Mouse (Mus musculus) liver, embryonic 16.5 days (tissue): ENCODE measurements around the gene Map3k15. TPM values are rescaled to one million over a fixed set of nuclear protein-coding genes. Genes with fewer than 3 reads are reported as not detected.

ENCODE experiments used
- ATAC-seq: fragments of 200-750 bp; cut with Nextera tagmentation; 2 replicates; pipeline ENCODE4 v1.8.0; 2017; ENCODE audit warnings: low read depth, mild to moderate bottlenecking, moderate number of reproducible peaks, moderate library complexity
- H3K27ac ChIP-seq: fragments of 300-500 bp; sonication (generic); 2 replicates; pipeline ENCODE4 v1.5.1; 2014; ENCODE audit warnings: mild to moderate bottlenecking, low read length
- H3K27me3 ChIP-seq: fragments of 300-500 bp; sonication (generic); 2 replicates; pipeline ENCODE4 v1.6.1; 2014; ENCODE audit warnings: low read depth, low read length, mixed read lengths; ENCODE audit not compliant: control insufficient read depth, insufficient read depth
- H3K36me3 ChIP-seq: fragments of 300-500 bp; sonication (generic); 2 replicates; pipeline ENCODE4 v1.6.1; 2014; ENCODE audit warnings: mild to moderate bottlenecking; ENCODE audit not compliant: control insufficient read depth, insufficient read depth
- H3K4me1 ChIP-seq: fragments of 300-500 bp; sonication (generic); 2 replicates; pipeline ENCODE4 v1.6.1; 2014; ENCODE audit warnings: low read depth, low read length, mixed read lengths; ENCODE audit not compliant: control insufficient read depth
- H3K4me2 ChIP-seq: fragments of 300-500 bp; sonication (generic); 2 replicates; pipeline ENCODE4 v1.6.1; 2014; ENCODE audit warnings: low read depth, low read length, mixed read lengths
- H3K4me3 ChIP-seq: fragments of 300-500 bp; sonication (generic); 2 replicates; pipeline ENCODE4 v1.5.1; 2014; ENCODE audit warnings: low read depth, mild to moderate bottlenecking, low read length
- H3K9ac ChIP-seq: fragments of 300-500 bp; sonication (generic); 2 replicates; pipeline ENCODE4 v1.6.1; 2014; ENCODE audit warnings: low read depth, low read length
- H3K9me3 ChIP-seq: fragments of 300-500 bp; sonication (generic); replicated peaks from 2 replicates; pipeline ENCODE4 v1.6.1; 2016; ENCODE audit warnings: low read length; ENCODE audit not compliant: control insufficient read depth
- WGBS: fragments of 180-500 bp; shearing (Covaris S2); extraction: QIAGEN DNeasy Blood & Tissue Kit; methylation state at CpG from one replicate; pipeline ENCODE4 v1.1.7; 2014; ENCODE audit not compliant: insufficient replicate concordance; 5-methylcytosine and 5-hydroxymethylcytosine counted together
- polyA plus RNA-seq: library from polyadenylated mRNA; unstranded; fragments of >200 nt; fragmentation: Nextera tagmentation; extraction: Ambion mirVana; gene quantifications from 2 replicates; pipeline ENCODE4 v1.2.1, GENCODE M21; 2015

Gene Map3k15
- polyA plus RNA-seq, 1 experiment from 2014 or later = 0.09 TPM

GRCm38 (mm10) chrX:160107817-160108216 is 119.6 kb downstream of the Map3k15 start:
- H3K36me3 ChIP-seq = no peaks in the 10 kb centered on the region
- no peak overlapping the region for H3K4me3 ChIP-seq
- H3K9ac ChIP-seq = no peak overlapping the region
- H3K4me1 ChIP-seq = no peaks in the 10 kb centered on the region
- H3K9me3 ChIP-seq = no peaks in the 10 kb centered on the region
- H3K27me3 ChIP-seq = no peaks in the 10 kb centered on the region
- H3K4me2 ChIP-seq = no peak overlapping the region
- H3K27ac ChIP-seq = no peak overlapping the region
- no peak for ATAC-seq
- WGBS = 42% methylated on average over 4 of the region's 4 CpGs

DNA sequence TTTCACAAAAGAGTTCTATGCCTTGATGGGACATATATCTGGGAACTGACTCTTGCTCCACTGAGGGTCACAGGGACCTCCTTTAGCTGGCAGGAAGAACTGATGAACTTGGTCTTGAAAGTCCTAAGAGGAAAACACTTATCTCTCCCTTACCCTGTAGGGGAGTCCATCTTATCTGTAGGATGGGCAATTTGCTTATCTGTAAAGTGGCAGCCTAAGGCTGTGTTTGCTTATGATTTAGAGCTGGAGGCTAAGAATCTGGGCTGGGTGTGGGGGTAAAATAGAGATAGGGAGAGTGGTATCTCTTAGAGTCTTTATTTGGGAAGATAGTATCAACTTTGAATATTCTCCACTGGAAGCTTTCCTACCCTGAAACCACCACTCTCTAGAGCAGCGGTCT is 125.5 kb downstream of the Map3k15 start:
- no peaks in the 10 kb centered on the region for H3K36me3 ChIP-seq
- ATAC-seq = no peak
- no peaks in the 10 kb centered on the region for H3K9me3 ChIP-seq
- no peak overlapping the region for H3K4me2 ChIP-seq
- H3K4me1 ChIP-seq = no peaks in the 10 kb centered on the region
- H3K27ac ChIP-seq = no peak overlapping the region
- no peaks in the 10 kb centered on the region; the same call in 1 of the 2 replicates for H3K27me3 ChIP-seq
- no peak overlapping the region for H3K4me3 ChIP-seq
- no peak overlapping the region for H3K9ac ChIP-seq
- 33% methylated on average over 1 of the region's 1 CpGs for WGBS

DNA sequence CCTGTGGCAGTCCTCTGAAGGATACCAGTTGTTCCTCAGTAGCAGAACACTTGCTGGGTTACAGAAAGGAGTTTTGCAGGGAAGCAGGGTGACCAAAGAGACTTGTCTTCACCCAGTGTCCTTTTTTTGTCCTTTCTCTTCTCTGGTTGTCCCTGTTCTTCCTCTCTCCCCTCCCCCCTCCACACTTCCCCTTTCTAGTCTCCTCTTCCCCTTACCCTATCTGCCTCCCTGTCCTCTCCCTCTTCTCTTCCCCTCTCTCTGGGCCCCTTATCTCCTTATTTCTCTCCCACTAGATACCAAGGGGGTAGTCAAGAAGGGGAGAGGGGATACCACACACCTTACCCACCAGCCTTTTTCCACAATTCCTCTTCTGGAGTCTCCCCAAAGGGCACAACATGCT is 127.8 kb downstream of the Map3k15 start:
- ATAC-seq = peak; percentile 11; the same call in 1 of the 2 replicates

DNA sequence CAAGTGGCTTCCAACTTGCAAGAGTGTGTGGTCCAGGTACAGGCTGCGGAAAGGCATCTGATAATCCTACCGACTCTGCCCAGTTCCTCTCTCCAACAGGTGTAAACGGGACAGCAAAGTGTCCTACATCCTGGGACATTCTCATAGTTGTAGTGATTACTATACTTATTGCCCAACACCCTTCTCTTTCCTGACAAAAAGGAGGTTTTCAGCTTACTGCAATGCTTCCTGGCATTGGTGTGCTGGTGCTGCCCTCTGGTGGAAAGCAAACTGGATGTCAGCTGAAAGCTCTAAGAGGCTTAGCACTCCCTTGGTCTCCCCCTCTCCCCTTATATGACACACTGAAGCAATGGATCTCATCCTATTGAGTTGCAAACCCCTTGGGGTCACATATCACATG is 128.4 kb downstream of the Map3k15 start:
- ATAC-seq = peak; percentile 27; the same call in 1 of the 2 replicates
- Histone ChIP-seq H3K27me3 (no peaks in the 10 kb centered on the region; the same call in 1 of the 2 replicates), H3K9me3 (no peaks in the 10 kb centered on the region), H3K9ac (no peak overlapping the region), H3K36me3 (no peaks in the 10 kb centered on the region), H3K4me1 (no peaks in the 10 kb centered on the region), H3K27ac (no peak overlapping the region), H3K4me3 (no peak overlapping the region), H3K4me2 (no peak overlapping the region)
- WGBS = 50% methylated on average over 3 of the region's 3 CpGs

More for the DNA sequence above, 127.8 kb downstream of the Map3k15 start:
- Histone ChIP-seq H3K4me1 (no peaks in the 10 kb centered on the region), H3K27ac (no peak overlapping the region), H3K4me3 (no peak overlapping the region), H3K36me3 (no peaks in the 10 kb centered on the region), H3K27me3 (no peaks in the 10 kb centered on the region; the same call in 1 of the 2 replicates), H3K4me2 (no peak overlapping the region), H3K9me3 (no peaks in the 10 kb centered on the region), H3K9ac (no peak overlapping the region)

DNA sequence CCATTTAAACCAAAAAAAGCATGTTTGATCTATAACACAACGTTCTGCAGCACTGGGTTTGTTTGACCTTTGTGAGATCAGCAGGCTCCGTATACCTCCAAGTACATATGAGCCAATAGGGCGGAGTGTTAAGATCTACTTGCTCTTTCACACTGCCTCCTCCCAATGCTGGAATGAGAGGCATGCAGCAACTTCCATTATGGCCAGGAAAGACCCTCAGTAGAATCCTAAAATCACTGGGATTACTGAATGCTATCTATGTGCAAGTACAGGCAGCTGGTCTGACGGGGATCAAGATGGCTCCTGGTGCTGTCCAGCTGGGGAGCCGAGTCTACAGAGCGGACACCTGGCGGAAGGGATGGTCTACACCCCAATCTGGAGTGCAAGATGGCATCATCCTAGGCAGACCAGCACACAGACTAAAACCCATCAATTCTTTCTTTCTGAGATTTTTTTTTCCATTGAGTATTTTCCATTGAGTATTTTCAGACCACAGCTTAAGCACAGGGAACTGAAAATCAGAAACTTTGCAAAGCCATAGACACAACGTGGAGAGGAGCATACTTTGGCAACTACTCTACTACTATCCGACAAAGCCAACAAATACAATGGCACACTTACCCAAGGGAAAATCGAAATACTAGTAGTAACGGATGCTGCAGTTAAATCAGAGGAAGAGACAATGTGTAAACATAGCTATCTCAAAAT is 146.1 kb downstream of the Map3k15 start:
- Histone ChIP-seq H3K9me3 (no peaks in the 10 kb centered on the region), H3K9ac (no peak overlapping the region), H3K4me2 (no peak overlapping the region), H3K36me3 (0 out of 2 replicates have a peak, but pooled peaks cover 4% of the 10 kb centered on the region), H3K4me3 (no peak overlapping the region), H3K27me3 (no peaks in the 10 kb centered on the region), H3K27ac (no peak overlapping the region), H3K4me1 (peaks cover 5% of the 10 kb centered on the region)
- no peak for ATAC-seq
- WGBS = 67% methylated on average over 11 of the region's 11 CpGs

GRCm38 (mm10) chrX:160135719-160136118 is 147.5 kb downstream of the Map3k15 start:
- Histone ChIP-seq H3K4me1 (peaks cover 5% of the 10 kb centered on the region), H3K9me3 (no peaks in the 10 kb centered on the region), H3K4me3 (peak overlapping the region; percentile 43), H3K9ac (no peak overlapping the region; the same call in 1 of the 2 replicates), H3K4me2 (peak overlapping the region; percentile 66), H3K27ac (no peak overlapping the region), H3K27me3 (no peaks in the 10 kb centered on the region), H3K36me3 (no peaks in the 10 kb centered on the region)
- no peak for ATAC-seq
- WGBS = 28% methylated on average over 6 of the region's 6 CpGs

DNA sequence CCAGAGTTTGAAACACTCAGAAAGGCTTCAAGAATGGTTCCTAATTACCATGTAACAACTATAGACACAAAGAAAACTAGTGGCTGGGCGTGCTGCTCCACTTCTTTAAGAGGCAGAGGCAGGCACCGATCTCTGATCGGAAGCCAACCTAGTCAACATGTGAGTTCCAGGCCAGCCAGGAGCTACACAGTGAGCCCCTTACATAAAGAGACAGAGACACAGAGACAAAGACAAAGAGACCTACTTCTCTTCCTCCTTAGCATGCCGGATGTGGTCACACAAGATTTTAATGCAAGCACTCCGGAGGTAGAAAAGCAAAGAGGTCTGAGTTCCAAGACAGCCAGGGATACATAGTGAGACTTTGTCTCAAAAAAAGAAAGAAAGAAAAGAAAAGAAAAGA is 147.9 kb downstream of the Map3k15 start:
- H3K27ac ChIP-seq = no peak overlapping the region
- no peaks in the 10 kb centered on the region for H3K36me3 ChIP-seq
- ATAC-seq = no peak
- peaks cover 5% of the 10 kb centered on the region for H3K4me1 ChIP-seq
- no peaks in the 10 kb centered on the region for H3K9me3 ChIP-seq
- WGBS = 23% methylated on average over 5 of the region's 5 CpGs
- H3K27me3 ChIP-seq = no peaks in the 10 kb centered on the region
- peak overlapping the region; percentile 43 for H3K4me3 ChIP-seq
- peak overlapping the region; percentile 66 for H3K4me2 ChIP-seq
- no peak overlapping the region for H3K9ac ChIP-seq

- no peaks in the 10 kb centered on the region for H3K36me3 ChIP-seq
- peaks cover 5% of the 10 kb centered on the region for H3K4me1 ChIP-seq
- H3K9ac ChIP-seq = peak overlapping the region; percentile 72
- H3K4me2 ChIP-seq = peak overlapping the region; percentile 66
- peak overlapping the region; percentile 75 for H3K4me3 ChIP-seq
- no peaks in the 10 kb centered on the region for H3K9me3 ChIP-seq
- no peaks in the 10 kb centered on the region for H3K27me3 ChIP-seq
- no peak for ATAC-seq
- WGBS = 24% methylated on average over 18 of the region's 18 CpGs
- H3K27ac ChIP-seq = peak overlapping the region; percentile 86
These were observed 149.1 kb downstream of the Map3k15 start for GRCm38 (mm10) chrX:160137177-160137860.
